Mouse (Mus musculus) heart, postnatal 10 days (tissue): Measurements from ENCODE around the gene Slc44a4. TPM values are rescaled to one million over a fixed set of nuclear protein-coding genes. Genes with fewer than 3 reads are reported as not detected.

ENCODE experiments used
- total RNA-seq, 2 experiments: library from RNA; stranded (reverse); gene quantifications; 2 replicates each; pipeline ENCODE4 v1.2.3; 2021

Slc44a4 gene
- total RNA-seq, 2 experiments from 2014 or later = not detected

Other genes starting within 250 kb of the Slc44a4 start
- 10 to 100 TPM; 63.9 to 66.5 TPM for gene Tnxb, start 243.9 kb upstream of the Slc44a4 start, total RNA-seq
- gene C4b, start 170.6 kb upstream of the Slc44a4 start, total RNA-seq = 10 to 100 TPM; 15.8 to 19.5 TPM
- not detected for gene Cyp21a1, start 109.9 kb upstream of the Slc44a4 start, total RNA-seq
- gene Stk19, start 77.5 kb upstream of the Slc44a4 start, total RNA-seq = 10 to 100 TPM; 12.5 to 13.5 TPM
- 10 to 100 TPM; 16.9 to 20.5 TPM for gene Dxo, start 77.4 kb upstream of the Slc44a4 start, total RNA-seq
- 10 to 100 TPM; 27.6 to 29.3 TPM for gene Skiv2l, start 64.3 kb upstream of the Slc44a4 start, total RNA-seq
- gene Nelfe, start 64.1 kb upstream of the Slc44a4 start, total RNA-seq = 10 to 100 TPM; 21.0 to 21.3 TPM
- gene Cfb, start 51.9 kb upstream of the Slc44a4 start, total RNA-seq = 1 to 10 TPM; 3.5 to 7.0 TPM
- 1 to 10 TPM; 5.5 to 9.3 TPM for gene Zbtb12, start 35.0 kb upstream of the Slc44a4 start, total RNA-seq
- not detected for gene Gm20547, start 32.4 kb upstream of the Slc44a4 start, total RNA-seq
- 1 to 10 TPM; 3.1 to 5.6 TPM for gene C2, start 16.2 kb upstream of the Slc44a4 start, total RNA-seq
- 10 to 100 TPM; 52.4 to 58.2 TPM for gene Ehmt2, start 16.0 kb upstream of the Slc44a4 start, total RNA-seq
- 10 to 100 TPM; 12.2 to 12.6 TPM for gene Neu1, start 16.8 kb downstream of the Slc44a4 start, total RNA-seq
- 1 to 10 TPM; 3.9 to 4.5 TPM for gene Hspa1b, start 44.8 kb downstream of the Slc44a4 start, total RNA-seq
- gene Gm20481, start 55.4 kb downstream of the Slc44a4 start, total RNA-seq = not detected
- 1 to 10 TPM; 2.6 TPM for gene Hspa1a, start 57.7 kb downstream of the Slc44a4 start, total RNA-seq
- gene Hspa1l, start 58.2 kb downstream of the Slc44a4 start, total RNA-seq = 1 to 10 TPM; 4.0 to 4.1 TPM
- 10 to 100 TPM; 28.8 to 31.7 TPM for gene Lsm2, start 67.4 kb downstream of the Slc44a4 start, total RNA-seq
- gene Vars, start 86.5 kb downstream of the Slc44a4 start, total RNA-seq = 10 to 100 TPM; 34.5 to 35.6 TPM
- gene Vwa7, start 102.1 kb downstream of the Slc44a4 start, total RNA-seq = 1 to 10 TPM; 3.3 to 3.8 TPM
- gene Sapcd1, start 113.5 kb downstream of the Slc44a4 start, total RNA-seq = under 1 TPM in 1 of 2 experiments, not detected in 1; 0.38 TPM
- 1 to 10 TPM; 2.0 TPM for gene Msh5, start 132.3 kb downstream of the Slc44a4 start, total RNA-seq
- 100 to 1,000 TPM; 115 to 118 TPM for gene Clic1, start 135.5 kb downstream of the Slc44a4 start, total RNA-seq
- gene Ddah2, start 144.6 kb downstream of the Slc44a4 start, total RNA-seq = 10 to 100 TPM; 84.5 to 86.1 TPM
- gene Ly6g6c, start 150.9 kb downstream of the Slc44a4 start, total RNA-seq = not detected
- under 1 TPM; 0.55 to 0.77 TPM for gene Mpig6b, start 151.7 kb downstream of the Slc44a4 start, total RNA-seq
- under 1 TPM; 0.24 to 0.37 TPM for gene Ly6g6e, start 162.4 kb downstream of the Slc44a4 start, total RNA-seq
- gene Ly6g6d, start 163.6 kb downstream of the Slc44a4 start, total RNA-seq = 1 to 10 TPM; 1.1 to 1.2 TPM
- gene Ly6g6f, start 171.1 kb downstream of the Slc44a4 start, total RNA-seq = not detected
- 10 to 100 TPM; 51.0 to 55.7 TPM for gene Abhd16a, start 174.8 kb downstream of the Slc44a4 start, total RNA-seq
- gene Ly6g5c, start 193.8 kb downstream of the Slc44a4 start, total RNA-seq = not detected
- gene Ly6g5b, start 201.0 kb downstream of the Slc44a4 start, total RNA-seq = under 1 TPM in 1 of 2 experiments, not detected in 1; 0.67 TPM
- 1 to 10 TPM; 6.6 to 8.3 TPM for gene Gpank1, start 207.0 kb downstream of the Slc44a4 start, total RNA-seq
- gene Csnk2b, start 207.6 kb downstream of the Slc44a4 start, total RNA-seq = 100 to 1,000 TPM; 183 to 187 TPM
- gene D17H6S53E, start 211.9 kb downstream of the Slc44a4 start, total RNA-seq = 10 to 100 TPM; 28.5 to 32.4 TPM
- not detected for gene Apom, start 217.6 kb downstream of the Slc44a4 start, total RNA-seq
- gene Bag6, start 220.7 kb downstream of the Slc44a4 start, total RNA-seq = 100 to 1,000 TPM; 285 to 291 TPM